Mouse (Mus musculus): ENCODE data around the gene Ext2.

Gene Ext2

DNA sequence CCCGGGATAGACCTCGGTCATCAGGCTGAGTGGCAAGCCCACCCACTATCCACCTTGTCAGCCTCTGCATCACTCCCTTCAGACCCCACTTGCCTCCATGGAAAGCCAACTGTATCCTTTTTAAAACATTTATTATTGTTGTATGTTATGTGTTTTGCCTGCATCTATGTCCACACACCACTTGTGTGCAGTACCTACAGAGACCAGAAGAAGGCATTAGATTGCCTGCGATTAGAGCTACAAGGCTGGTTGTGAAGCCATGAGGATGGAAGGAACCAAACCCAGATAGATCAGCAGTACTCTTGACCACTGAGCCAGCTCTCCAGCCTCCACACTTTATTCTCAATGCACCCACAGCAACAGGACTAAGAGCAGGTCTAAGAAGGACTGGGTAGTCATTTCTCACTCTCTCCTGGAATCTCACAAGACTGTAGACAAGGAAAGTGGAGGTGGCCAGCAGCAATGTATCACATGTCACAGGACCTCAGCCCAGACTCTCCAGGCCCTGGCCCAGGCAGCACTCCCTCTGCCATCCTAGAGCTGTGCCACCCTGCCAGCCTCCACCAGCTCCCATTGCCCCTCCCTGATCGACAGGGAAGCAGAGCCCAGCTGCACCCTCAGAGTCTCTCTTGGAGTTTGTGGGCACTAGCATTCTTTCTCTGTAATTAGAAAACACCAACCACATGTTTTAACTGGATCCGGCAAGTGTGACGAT lies 15.7 kb downstream of the Ext2 start:
- no peak for DNase-seq (ENCODE audit: low spot score)

- DNase-seq (ENCODE audit: low spot score): no peak
Measured at GRCm38 (mm10) chr2:93805523-93805922, 16.8 kb downstream of the Ext2 start.

DNA sequence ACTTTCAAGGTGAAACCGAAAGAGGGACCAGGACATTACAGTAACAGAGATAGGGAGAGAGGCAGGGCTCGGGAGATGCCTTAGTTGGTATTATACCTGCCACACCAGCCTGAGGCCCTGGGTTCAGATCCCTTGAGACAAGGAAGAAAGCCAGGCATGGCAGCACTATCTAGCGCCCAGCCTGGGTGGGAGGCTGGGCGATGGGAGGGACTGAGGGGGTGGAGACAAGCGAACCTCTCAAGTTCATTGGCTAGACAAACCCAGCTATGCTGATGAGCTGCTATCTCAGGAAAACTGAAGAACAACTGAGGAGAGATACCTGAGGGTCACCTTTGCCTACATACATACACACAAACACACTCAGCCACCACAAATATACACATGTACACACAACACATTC lies 17.3 kb downstream of the Ext2 start:
- DNase-seq (ENCODE audit: low spot score): no peak

DNA sequence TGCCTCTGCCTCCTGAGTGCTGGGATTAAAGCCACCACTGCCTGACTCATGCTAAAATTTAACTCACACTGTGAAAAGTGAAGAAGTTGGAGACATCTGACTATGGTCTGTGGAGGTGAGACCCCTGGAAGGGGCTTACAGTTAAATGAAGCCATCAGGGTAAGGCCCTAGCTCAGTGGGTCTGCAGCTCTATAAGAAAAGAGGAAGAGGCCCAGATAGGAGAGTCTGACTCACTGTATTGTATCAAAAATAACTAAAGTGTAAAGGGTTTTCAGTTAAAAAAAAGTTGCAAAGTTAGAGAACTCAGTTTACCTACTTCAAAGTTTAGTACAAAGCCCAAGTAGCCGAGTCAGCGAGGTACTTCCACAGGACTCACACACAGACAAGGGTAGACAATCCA lies 19.4 kb downstream of the Ext2 start:
- no peak for DNase-seq (ENCODE audit: low spot score)

- no peak for DNase-seq (ENCODE audit: low spot score)
Measured at GRCm38 (mm10) chr2:93801097-93801496, 21.3 kb downstream of the Ext2 start.

DNA sequence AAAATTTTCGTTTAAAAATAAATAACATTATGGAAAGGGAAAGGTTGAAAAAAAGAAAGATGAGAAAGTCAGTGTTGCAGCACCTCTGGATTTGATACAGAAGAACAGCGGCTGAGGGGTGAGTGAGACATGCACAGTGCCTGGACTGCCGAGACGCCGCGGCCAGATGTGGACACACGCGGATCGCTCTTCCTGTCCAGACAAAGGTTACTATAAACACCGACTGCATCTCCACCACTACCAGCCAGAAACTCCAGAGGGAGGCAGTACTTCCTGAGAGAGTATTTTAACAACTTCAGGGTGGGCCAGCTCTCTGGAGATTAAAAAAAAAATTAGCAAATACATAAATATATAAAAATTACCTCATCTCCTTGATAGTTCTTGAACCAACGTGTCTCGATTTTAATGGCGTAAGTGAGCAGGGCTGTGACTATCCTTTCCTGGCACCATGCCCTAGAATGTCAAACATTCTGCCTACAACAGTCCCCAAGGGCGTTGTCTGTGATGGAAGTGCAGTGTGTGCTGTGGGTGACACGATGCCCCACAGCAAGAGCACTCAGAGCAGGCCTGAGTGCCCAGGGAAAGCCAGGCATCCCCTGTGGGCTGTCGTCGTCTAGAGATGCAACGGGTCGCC lies 25.1 kb downstream of the Ext2 start:
- no peak for DNase-seq (ENCODE audit: low spot score)

DNA sequence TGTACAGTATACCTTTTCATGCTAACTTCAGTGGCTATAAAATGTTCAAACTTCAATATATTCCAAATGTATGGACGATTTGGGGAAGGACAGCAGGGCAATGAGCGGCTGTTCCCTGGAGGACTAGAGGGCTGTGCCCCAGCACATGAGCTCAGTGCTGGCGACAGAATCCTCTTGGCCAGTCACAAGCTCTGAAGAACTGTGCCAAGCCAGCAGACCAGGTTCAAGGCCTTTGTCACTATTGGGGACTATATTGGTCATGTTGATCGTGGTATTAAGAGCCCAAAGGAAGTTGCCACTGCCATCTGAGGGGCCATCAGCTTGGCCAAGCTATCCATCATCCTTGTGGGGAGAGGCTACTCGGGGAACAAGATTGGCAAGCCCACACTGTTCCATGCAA lies 28.0 kb downstream of the Ext2 start:
- no peak for DNase-seq (ENCODE audit: low spot score)

- DNase-seq (ENCODE audit: low spot score): no peak
Measured at GRCm38 (mm10) chr2:93791516-93792499, 30.6 kb downstream of the Ext2 start.

DNA sequence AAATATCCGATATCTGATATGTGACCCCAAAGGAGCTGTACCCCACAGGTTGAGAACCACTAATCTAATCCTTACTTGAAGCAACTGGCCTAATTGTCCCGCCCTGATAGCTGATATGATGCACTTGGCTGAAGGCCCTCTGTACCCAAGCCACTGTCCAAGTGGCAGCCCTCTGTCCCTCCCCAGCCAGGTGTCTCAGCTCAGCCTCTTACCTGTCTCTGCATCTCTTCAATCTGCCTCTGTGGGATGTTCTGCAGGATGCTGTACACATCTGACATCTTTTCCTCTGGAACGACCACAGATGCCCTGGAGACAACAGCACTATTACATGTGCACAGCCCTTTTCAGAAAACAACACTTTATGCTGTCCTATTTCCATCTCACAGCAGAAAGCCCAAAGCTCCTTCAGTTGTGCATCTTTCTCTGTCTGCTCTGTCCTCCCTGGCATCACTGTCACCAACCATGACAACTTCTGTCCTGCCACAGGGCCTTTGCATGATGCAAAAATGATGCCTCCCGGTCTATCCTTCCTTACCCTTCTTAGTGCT lies 31.5 kb downstream of the Ext2 start:
- no peak for DNase-seq (ENCODE audit: low spot score)

DNA sequence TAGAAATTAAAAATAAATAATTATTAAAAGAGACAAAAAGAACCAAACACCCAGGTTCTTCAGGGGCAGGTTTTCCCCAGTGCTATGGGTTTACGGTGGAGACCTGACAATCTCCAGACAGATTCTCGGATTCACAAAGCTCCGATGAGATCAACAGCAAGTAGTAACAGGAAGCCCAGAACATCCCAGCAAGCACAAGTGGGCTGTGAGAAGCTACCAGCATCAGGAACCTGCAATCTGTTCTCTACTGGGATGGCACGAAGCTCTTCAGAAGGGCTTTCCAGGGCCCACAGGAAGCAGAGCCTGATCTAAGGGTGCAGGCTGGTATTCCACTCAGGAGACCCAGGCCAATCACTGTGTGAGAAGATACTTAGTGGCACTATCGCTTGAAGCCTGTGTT lies 33.8 kb downstream of the Ext2 start:
- no peak for DNase-seq (ENCODE audit: low spot score)

DNA sequence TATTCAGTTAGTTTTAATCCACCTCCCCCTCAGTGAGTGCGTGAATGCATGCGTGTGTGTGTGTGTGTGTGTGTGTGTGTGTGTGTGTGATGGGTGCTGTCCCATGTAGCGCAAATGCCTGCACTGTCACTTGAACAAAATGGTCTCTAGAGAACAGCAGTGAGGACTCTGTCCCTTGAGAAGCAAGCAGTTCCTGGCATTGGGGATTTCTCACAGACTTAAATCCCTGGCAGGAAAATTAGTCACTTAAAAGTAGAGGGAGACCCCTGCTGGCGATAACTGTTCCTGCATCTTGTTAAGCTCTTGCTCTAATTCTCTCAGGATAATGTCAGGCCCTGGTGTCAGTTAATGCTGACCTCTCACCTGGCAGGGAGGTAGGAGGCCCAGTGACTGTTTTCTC lies 36.2 kb downstream of the Ext2 start:
- DNase-seq (ENCODE audit: low spot score): peak; percentile 94

DNA sequence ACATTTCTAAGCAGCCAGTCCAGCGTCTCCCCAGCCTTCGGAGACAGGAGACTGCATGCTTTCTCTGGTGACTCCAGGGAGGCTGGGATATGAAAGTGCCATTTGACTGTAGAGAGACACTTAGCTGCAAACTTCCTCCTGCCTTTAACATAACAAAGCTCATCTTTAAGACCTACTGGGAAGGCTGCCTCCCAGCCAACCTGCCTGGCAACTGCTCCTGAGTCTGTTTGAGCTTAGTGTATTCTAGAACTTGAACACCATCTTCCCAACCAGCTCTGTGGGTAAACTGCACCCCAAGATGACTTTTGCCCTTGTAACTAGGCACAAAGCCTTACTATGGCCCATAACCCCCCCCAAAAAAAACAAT lies 37.0 kb downstream of the Ext2 start:
- DNase-seq (ENCODE audit: low spot score): no peak

GRCm38 (mm10) chr2:93784721-93785431 lies 37.5 kb downstream of the Ext2 start:
- peak; percentile 43 for DNase-seq (ENCODE audit: low spot score)

DNA sequence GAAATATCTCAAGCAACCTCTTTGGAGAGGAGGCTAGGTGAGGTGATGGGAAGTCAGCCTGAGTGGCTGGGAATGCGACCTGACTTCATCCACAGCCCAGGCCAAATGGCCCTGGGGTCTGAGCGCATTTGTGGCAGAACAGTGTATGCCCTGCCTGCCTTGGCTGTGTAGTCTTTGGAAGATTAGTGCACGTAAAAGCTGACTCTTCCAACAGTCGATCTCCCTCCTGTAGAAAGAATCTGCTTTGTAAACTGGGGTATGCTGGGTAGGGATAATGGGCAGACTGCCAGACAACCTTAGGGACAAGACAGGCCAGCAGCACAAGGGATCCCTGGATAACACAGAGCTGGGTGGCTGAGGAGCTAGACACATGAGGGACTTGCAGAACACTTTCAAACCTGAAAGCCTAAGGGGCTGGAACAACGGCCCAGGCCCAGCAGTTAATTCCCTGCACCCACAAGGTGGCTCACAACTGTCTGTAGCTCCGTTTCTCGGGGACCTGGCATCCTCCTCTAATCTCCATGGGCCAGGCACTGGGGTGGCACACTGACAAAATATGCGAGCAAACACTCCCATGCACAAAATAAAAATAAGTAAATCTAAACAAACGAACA lies 38.3 kb downstream of the Ext2 start:
- DNase-seq (ENCODE audit: low spot score): no peak

GRCm38 (mm10) chr2:93782682-93783081 lies 39.7 kb downstream of the Ext2 start:
- DNase-seq (ENCODE audit: low spot score): no peak

DNA sequence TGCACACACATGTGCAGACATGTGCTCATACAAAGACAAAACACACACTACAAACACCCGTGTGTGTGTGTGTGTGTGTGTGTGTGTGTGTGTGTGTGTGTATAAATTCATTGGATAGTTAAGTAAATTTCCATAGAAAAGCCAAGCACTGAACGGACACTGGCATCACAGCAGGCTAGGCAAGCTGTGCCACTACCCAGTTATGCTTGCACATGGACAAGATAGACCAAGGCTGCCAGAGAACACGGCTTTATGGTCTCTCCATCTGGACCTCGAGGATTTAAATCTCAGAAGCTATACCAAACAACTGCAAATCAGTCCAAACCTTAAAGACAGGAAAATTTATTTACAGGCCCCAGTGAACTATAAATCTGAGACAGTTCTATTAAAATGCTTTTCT lies 40.2 kb downstream of the Ext2 start:
- DNase-seq (ENCODE audit: low spot score): no peak

DNA sequence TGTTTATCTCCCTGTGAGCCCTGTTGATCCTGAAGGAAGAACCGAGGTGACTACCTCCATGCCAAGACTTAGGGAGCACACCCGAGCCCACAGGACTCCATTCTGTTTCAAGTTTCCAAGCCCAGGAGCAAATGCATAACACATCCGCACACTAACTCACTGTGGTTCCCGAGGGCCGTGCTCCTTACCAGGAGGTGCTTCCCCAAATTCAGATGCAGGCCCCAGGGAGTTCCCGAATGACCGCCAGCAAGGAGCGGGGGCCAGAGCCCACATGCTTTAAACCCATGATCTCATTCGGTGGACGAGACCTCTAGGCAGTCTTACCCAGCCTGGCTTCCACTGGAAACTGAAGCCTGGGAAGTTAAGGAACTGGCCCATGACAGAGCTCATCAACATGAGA lies 41.8 kb downstream of the Ext2 start:
- no peak for DNase-seq (ENCODE audit: low spot score)

DNA sequence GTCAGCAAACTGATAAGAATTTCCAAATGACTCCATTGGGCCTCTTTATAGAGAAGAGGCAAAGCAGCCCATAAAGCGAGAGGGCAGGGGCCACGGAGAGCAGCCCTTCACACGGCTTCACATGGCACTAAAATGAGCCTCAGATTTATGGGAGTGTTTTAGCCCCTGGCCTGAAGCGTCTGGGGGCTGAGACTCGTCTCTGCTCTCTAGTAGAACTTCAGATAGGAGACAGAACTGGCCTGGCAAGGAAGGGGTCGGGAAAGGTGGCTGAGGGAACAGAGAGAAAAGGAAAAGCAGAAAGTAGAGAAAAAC lies 42.5 kb downstream of the Ext2 start:
- no peak for DNase-seq (ENCODE audit: low spot score)

GRCm38 (mm10) chr2:93779081-93779896 lies 43.1 kb downstream of the Ext2 start:
- DNase-seq (ENCODE audit: low spot score): peak; percentile 20

DNA sequence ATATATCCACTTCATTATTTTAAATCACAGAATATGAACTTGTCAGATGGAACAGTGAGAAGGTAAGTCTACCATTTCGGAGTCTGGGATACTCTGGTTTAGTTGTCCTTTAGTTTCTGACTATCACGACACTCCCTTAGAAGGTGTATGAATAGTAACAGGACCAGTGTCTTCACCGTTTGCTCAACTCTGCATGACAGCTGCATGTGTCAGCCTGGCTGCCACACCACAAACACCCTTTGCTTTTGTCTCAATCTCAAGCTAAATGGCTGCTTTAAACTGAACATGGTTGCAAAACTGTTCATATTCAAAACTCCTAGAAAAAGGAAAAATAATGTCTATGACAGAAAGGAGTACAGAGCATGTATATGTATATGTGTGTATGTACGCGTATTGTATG lies 43.8 kb downstream of the Ext2 start:
- DNase-seq (ENCODE audit: low spot score): no peak

DNA sequence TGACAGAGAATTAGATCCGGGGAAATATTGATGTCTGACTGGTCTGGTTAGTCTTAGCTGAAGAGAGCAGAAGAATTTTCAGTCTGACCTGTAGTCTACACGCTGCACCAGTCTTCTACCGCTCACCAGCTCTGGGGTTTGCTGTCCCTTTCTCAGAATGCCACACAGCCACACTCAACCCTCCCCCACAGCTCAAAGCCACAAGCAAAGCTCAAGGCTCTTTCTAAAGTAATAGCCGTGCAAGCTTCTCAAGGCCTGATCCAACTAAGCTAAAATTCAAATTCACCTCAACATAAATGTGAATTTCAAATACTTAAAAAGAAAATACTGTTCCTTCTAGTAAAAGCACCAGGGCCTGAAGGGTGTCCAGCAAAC lies 45.3 kb downstream of the Ext2 start:
- no peak for DNase-seq (ENCODE audit: low spot score)
